Mouse (Mus musculus): Measurements from ENCODE around the gene Fto. TPM values are rescaled to one million over a fixed set of nuclear protein-coding genes. Genes with fewer than 3 reads are reported as not detected.

Gene Fto
- total RNA-seq, 2 experiments from 2014 or later, result 123 to 127 TPM

DNA sequence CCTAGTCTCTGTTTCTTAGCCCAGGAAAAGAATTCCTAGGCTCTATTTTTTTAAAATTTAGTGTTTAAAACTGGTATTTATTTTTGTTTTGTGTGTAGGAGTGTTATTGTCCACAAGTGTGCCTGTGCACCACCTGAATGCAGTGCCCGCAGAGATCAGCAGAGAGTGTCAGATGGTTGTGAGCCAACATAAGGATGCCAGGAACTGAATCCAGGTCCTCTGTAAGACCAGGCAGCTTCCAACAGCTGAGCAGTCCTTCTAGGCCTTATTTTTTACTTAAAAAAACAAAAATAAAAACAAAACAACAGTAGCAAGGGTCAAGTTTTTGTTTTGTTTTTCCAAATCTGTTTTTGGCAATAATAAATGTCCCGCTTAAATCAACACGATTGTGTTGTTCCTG, 69.9 kb downstream of the Fto start:
- no peak for DNase-seq (ENCODE audit: low spot score in 2 of 2)

DNA sequence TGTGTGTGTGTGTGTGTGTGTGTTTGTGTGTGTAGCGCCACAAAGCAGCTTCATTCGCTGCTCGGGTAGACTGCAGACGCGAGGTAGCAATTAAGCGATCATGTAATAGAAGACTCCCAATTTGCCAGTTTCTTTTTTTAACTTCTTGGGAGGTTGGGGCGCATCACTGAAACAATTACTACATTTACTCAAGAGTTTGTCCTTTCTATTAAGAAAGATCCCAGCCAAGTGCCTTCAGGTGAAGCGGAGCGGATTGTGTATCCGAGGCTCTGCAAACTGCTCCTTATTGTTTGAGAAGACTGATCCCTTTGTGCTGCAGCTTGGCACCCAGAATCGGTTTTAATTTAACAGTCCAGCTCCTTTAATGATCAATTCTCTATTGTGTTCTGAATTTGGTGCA, 70.5 kb downstream of the Fto start:
- peak in 1 of 2 experiments; percentile 34 for DNase-seq (ENCODE audit: low spot score in 2 of 2)

DNA sequence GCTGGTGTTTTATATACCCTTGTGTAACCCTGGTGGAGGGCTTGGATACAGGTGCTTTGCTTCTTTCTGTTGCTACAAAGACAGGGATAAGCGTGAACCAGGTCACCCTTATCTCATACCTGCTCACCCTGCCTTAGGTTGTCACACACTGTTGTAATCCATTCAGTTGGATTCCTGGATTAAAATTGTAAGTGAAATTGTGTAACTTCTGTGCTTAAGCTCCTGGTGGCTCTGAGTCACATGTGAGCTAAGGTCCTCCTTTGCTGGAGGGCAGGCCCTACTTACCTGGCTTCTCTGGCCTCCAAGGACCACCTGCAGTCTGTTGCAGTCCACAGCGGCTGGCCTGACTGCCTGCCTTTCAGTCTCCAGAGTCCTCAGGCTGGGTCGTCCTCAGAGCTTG, 71.1 kb downstream of the Fto start:
- DNase-seq (ENCODE audit: low spot score in 2 of 2), result no peak

DNA sequence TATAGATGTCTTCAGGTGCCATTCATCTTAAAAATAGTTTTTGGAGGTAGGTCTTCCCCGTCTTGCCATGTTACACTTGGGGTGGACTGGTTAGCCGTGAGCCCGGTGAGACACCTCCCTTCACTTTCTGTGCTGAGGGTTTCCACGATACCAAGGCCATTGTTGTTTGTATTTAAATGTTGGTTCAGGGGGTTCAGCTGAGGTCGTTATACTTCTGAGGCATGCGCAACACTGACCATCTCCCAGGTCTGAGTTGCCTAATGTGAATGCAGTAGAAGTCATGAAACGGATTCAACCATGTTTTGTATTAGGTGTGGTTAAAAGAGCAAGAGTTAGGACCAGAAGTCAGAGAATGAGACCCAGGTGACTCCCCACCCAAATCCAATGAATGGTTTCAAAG, 72.5 kb downstream of the Fto start:
- no peak for DNase-seq (ENCODE audit: low spot score in 2 of 2)

DNA sequence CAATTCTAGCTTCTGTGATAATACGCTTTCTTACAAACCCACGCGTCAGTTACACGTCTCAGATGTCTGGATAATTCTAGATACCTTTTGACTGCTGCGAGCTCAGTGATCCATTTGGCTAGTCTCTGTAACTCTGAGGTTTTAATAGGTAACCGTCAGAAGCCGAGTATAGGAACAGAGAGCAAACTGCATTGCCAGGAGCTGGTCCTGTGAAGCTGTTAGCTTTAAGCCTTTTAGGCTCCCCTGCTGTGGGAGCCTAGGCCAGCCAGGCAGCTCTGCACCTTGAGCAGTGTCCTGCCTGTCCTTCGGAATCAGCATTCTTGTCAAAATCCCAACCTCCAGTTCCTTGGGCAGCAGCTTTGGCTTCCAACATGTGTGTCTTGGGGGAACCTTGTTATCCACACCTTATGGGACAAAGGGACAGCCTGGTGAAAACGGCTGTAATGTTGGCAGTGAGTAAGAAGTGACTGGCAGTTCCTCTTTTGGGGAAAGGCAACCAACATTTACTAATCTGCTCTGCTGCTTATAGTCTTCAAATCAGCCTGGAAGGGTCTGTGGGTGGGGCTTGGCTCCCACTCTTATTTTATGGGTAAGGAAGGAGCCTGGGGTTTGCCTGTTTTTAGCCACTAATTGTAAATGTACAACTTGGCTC, 77.2 kb downstream of the Fto start:
- no peak for DNase-seq (ENCODE audit: low spot score in 2 of 2)

DNA sequence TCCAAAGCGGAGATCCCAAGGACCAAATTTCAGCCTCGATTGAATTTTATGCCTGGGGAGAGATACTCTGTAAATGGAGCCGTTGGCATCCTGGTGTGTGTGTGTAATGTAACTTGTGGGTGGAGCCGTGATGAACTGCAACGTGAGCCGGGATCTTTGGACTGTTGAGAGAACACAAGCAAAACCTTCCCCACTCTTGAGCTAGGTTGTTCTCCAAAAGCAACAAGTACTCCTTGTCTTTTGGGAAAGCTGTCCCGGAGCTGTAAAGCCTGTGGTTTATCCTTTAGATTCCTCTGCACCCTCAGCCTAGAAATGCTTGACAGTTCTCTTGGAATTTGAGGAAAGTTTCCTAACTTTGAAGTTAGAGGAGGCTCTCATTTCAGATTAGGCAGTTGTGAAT, 78.9 kb downstream of the Fto start:
- no peak for DNase-seq (ENCODE audit: low spot score in 2 of 2)

DNA sequence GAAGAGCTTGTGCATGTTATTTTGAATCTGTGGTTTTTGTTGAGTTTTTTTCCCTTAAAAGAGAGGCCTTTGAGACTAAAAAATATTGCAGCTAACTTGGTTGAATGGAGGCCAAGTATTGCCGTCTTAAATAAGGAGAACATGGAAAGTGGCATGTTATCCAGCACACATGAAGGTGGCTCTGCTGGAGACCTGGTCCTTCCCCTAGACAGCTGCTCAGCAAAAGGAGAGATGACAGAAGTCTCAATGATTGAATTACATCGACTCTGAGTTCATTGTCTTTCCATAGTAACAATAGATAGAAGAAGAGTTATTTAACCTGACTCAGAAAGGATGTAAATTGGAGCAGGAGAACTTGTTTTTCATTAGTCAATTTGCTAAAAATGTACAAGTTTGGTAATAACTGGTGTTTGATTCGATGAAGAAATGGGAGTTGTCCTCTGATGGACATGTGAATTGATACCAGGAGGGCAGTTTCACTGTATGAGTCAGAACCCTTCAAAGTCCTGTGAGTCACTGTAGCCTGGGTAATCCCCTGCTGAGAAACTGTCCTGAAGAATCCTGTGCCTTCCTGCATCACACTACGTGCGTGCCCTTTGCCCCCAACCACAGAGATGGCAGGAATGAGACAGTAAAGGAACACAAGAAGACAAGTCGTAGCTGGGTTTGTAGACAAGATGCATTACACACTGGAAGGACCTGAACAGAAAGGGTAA, 82.2 kb downstream of the Fto start:
- no peak for DNase-seq (ENCODE audit: low spot score in 2 of 2)

DNA sequence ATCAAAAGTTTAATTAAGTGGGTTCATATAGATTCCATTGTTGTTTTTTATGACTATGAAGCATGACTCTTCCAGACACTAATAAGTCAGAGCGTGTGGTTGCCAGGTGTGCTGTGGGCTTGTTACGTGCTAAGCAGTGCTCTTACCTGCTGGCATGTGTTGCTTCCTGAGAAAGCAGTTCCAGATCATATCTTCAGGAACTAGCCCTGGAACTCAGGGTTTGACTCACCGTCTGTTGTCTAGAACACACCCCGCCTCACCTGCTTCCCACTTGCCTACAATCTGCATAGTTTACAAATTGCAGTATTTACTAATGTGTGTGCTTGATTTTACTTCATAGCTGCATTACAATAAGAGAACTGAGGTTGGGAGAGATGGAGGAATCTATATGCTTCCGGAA, 84.7 kb downstream of the Fto start:
- no peak for DNase-seq (ENCODE audit: low spot score in 2 of 2)

DNA sequence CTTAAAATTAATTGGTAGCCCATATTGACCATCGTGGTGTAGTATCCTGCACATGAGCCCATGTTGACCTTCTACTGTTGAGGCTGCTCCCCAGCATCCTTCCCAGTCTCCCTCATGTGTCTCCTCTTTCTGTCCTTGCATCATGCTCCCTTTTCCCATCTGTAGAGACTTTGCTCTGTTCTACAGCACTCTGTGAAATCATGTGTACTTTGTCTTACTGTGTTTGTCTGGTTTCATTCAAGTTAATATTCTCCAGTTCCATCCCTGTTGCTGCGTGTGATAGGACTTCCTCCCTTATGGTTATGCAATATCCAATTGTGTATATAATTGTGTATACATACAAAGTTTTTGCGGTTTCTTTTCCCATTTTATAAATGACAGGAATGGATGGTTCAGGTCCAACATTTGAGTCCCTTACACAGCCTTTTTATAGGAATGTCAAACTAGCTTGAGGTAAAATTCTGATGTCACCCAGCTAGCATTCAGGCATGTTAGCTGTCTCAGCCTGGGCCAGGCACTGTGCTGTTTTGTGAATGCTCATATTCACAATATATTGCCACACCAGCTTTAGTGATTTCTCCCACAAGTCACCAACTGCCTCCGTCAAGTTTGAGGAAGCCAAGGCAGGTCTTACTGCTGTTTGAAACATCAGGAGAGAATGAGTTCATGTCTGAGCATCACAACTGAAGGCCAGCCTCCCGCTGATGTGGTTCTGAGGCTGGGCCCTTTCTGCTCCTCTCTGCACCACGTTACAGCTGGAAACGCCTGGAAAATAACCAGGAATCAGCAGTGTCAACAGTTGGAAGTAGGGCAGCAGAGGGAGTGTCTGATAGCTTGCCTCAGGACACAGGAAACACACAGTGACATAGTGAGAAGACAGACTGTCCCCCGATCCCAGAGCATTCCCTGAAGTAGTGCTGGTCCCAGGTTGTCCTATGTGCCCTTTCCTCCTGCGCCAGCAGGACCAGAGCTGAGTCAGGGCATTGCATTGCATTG, 90.0 kb downstream of the Fto start:
- DNase-seq (ENCODE audit: low spot score in 2 of 2), result no peak

DNA sequence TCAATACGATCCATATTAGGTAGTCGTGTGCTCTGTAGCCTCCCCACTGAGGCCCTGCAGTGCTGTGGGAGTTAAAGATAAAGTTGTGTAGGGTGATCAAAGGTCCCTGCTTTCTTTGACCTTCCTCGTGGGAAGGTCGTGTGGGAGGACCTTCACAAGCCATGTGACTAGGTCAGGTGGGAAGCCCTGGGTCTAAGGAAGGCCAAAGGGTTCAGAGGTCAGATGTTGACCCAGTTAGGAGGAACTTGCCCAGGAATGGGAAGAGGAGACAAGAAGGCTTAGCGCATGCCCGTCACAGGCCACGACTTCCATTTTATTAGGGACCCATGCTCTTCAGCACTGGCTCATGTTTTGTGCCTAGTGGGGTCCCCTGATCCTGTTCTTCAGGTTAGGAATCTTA, 91.0 kb downstream of the Fto start:
- no peak for DNase-seq (ENCODE audit: low spot score in 2 of 2)

DNA sequence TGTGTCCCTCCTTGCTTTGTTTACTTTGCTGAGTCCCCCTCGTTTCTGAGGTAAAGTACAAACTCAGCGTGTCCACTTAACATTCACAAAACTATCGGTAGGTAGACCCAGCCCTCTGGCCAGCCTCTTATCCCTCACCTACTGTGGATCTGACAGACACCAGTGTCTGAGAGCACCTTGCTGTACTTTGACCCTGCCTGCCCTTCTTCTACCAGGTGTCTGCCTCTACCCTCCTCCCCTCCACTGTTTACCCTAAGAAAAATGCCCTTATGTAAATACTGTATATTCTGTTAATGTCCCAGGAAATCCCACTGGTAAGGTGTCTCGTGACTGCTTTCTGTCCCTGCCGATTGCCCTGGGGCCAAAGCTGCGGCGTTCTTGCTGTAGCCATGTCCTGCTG, 91.8 kb downstream of the Fto start:
- DNase-seq (ENCODE audit: low spot score in 2 of 2), result no peak

DNA sequence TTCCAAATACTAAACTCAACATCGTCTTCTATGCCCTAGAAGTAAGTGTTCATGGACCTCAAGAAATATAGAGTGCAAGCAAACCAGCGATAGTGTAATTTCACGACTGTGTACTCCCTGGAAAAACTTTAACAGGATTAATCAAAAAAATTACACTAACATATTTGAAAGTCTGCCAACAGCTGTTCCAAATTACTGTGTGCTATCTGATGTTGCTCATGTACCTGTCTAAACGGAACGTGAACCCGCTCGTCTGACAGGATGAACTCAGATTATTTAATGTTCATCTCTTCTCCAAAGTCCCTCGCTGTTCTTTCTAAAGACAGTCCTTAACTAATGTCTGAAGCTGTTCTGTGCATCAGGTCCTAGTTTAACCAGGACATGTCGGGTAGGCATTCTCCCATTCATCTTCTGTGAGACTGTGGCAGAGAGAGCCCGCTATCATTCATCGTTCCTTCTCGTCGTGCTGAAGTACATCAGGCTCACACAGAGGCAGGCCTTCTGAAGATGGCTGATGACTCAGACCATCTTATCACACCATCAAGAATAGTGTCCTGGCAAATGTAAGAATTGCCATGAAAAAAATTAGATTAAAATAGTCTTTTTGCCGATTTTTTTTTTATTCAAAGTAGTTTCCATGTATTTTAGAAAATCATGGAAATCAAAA, 93.4 kb downstream of the Fto start:
- DNase-seq (ENCODE audit: low spot score in 2 of 2), result no peak

DNA sequence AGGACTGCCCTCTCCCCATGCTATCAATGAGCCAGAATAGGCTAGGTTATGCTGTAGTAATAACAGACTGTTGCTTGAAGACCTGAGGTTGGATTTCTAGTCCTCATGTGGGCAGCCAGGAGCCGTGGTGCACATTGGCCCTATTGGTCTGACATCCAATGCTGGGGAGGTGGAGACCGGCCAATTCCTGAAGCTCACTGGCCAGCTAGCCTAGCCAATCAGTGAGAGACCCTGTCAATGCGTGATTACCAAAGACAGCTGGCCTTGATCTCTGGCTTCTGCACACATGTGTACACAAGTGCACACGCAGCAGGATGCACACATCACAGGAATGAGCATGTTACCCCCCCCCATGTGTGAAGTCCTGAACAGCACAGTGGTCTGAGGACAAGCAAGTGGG, 94.6 kb downstream of the Fto start:
- DNase-seq (ENCODE audit: low spot score in 2 of 2), result no peak

DNA sequence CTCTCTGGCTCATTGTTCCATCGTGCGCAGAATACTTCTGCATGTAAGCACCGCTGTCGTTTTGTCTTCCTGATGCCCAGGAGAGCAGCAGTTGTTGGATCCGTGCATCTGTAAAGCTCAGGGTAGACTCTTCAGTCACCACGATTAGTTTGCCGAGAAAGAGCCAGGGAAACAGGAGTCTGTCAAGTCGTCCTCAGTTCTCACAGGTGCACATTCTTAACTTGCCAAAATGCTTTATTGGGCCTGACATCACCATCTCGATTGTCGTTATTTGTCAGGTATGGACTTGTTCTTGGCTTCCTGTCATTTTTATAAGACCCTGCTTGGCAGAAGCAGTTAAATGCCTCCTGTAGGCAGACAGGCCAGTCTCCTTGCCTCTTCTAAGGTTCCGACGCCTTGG, 96.7 kb downstream of the Fto start:
- DNase-seq (ENCODE audit: low spot score in 2 of 2), result no peak

DNA sequence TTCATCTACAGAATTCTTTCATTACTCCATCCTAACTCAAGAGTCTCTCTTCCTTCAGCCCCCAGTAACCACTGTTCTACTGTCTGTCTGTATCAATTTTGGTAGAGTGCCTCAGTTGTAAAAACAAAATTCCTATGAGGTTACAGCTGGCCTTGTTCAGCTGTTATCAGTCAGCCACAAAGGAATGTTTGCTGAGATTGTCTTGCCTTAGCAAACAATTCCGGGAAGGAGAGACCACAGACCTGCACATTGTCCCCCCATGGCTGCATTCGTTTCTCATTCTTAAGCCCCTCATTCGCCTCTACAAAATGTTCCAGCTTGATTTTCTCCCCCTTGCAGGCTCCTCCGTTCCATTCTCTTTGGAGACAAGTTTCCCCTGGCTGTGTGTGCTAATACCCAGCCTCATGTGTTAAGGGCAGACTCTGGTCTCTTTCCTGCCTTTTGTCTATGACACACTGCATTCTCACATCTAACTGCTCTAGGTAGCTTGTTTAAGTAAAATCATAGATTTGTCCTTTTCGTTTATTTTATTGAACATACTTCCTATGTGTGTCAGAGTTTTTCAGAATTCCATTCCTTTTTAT, 111.3 kb downstream of the Fto start:
- DNase-seq (ENCODE audit: low spot score in 2 of 2), result no peak

DNA sequence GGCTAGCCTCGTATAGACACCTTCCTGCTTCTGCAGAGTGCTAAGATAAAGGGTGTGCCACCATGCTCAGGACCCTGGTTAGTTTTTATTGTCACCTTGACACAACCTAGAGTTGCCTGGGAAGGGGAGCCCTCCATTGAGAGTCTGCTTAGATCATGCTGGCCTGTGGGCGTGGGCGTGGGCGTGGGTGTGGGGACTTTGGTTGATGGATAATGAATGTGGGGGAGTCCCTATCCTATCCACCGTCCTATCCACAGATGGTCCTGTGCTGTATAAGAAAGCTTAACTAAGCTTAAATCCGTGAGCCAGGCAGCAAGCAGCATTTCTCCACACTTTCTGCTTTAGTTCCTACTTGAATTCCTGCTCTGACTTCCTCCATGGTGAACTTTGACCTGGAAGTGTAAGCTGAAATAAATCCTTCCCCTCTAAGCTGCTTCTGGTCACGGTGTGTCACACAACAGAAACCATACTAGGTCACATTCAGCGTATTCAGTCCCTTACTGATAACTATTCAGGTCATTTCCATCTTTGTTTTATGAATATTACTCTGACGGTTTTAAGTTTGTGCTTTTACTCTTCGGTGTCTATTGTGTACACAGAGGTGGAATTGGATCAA, 112.0 kb downstream of the Fto start:
- DNase-seq (ENCODE audit: low spot score in 2 of 2), result no peak

DNA sequence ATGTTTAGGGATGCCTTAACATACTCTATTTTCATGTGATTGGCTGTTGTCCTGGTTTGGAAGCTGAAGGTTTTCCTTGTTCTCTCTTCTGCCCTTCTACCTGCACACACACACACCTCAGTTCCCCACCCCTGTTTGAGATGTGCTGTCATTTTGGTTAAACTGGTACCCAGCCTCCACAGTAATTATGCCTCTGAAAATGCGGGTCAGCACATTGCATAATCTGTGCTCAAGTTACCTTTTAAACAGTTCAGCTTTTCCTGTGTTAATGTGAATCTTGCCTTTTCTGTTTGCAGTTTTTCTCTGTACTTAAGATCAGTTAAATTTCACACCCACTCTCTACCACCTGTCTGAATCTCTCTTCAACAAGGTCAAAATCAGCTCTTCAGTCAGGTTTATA, 113.2 kb downstream of the Fto start:
- DNase-seq (ENCODE audit: low spot score in 2 of 2), result no peak

DNA sequence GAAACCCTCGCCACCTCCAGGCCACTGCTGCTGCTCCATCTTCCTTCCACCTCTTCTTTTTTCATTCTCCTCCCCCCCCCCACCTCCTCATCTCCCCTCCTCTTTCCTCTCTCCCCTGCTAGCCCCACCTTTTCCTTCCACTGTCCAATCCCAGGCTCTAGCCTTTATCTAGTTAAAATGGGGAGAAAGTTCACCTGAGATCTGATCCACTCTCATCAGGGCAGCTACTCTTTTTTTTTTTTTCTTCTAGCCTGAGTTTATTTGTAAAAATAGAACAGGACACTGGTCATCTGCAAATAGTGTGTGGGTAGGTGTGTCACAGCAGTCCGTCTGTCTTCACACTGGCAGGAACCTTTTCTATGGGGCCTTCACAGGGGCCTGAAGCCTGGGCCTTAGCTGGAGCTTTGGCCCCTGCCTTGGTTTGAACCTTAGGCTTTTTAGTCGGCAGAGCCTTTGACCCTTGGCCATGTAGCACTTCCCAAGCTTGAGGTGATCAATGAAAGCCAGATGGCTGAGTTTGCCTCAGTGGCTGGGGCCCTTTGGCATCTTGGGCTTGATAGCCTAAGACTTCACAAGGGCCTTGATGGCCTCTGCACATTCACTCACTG, 117.1 kb downstream of the Fto start:
- DNase-seq (ENCODE audit: low spot score in 2 of 2), result no peak

DNA sequence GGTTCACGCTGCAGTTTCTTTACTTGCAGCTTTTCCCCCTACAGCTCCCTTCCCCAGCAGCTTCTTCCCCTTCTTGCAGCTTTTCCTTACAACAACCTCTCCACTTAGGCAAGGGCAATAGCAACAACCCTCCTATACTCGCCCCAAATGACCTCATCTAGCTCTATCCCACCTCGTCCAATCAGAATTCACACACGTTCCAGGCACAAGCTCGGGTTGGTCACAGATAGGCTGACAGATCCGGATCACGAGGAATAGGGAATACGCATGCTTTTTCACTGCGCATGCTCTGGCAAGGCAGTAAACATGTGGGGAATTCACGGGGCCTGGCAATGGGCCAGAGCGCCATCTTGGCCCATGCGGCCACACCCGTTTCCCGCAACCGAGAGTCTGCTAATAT, 122.7 kb downstream of the Fto start:
- no peak for DNase-seq (ENCODE audit: low spot score in 2 of 2)

DNA sequence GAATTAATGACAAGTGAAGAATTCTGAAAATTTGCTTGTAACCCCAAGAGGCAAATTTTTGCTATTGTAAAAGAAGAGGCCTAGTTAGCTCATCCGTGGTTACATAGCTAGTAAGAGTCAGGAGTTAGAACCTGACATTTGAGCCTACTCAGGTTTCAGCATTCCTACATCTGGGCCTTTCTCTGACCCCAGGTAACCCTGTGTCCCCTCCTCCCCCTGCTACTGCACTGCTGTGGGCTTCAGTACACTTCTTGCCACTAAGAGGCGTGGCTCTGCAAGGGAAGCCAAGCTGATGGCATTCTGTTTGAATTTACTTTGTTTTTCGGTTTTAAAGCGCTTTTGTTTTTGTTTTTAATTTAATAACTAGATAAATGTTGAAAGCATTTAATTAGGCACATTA, 130.6 kb downstream of the Fto start:
- DNase-seq (ENCODE audit: low spot score in 2 of 2), result no peak

Measured in layer of hippocampus, postnatal 14 days (tissue).